Mouse (Mus musculus) R1 (cell line): ENCODE results near the gene Fgf11.
A peak's percentile ranks its signal among the peaks of the same experiment; 100 is the strongest.

ENCODE experiments used
- DNase-seq: peaks from one replicate; pipeline ENCODE4 v3.0.0-alpha.2; 2018; ENCODE audit warnings: low read depth, low spot score

The Fgf11 gene

DNA sequence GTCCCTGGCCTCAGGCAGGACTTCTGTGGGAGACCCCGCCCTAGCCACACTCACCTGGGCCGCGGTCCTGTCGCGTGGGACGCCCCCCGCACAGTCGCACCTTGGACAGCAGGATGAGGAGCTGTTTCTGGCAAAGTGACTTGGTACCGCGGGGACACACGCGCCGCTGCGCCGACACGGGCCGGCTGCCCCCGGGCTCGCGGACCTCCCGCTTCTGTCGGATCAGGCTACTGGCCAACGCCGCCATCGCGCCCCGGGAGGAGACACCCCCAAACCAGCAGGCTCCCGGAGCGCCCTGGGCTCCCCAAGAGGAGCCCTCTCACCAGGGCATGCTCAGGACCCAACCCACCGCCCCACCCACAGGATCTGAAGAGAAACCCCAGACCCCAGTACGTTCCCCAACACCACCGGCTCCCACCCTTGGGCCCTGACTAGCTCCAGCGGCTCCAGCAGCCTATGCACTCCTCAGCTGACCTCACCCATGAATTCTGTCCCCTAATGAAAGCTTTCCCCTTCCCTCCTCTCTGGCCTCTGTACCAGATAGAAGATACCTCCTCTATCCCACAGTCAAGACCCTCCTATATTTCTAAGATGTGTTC is at the start of gene Fgf11:
Gene Fgf11 (minus strand): TSS at position 479 of the 599 bp plus-strand sequence.
- DNase-seq, result no peak

DNA sequence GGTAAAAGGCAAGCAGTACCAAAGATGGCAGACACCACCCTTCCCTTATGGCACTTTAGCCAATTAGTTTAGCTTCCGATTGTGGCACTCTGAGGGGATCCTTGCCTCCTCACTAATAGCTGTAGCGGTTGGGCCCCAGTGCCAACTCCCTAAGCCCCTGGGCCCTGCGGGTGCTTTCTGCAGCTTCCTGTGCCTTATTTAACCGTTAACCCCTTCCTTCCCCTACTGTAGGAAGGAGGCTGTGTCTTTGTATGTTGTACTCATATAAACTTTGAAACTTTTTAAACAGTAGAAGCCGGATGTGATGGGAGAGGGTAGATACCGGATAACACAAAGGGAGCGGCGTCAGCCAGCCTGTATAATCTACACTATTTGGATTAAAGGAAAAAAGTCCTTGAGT is 49.1 kb upstream of the Fgf11 start:
- DNase-seq, result no peak

DNA sequence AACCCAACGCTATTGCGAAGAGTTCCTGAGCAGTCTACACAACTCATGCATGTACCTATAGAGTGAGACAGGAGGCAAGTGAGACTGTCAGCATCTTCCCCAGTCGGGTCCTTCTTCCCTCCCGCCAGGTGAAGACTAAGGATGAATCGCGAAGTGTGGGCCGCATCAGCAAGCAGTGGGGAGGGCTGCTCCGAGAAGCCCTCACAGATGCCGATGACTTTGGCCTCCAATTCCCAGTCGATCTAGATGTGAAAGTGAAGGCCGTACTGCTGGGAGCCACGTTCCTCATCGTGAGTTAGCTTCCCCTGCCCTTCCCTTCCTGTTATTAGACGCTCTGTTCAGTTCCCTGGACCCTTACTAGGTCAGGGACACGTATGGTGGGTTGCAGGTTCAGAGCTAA is 48.2 kb upstream of the Fgf11 start:
- DNase-seq, result no peak

DNA sequence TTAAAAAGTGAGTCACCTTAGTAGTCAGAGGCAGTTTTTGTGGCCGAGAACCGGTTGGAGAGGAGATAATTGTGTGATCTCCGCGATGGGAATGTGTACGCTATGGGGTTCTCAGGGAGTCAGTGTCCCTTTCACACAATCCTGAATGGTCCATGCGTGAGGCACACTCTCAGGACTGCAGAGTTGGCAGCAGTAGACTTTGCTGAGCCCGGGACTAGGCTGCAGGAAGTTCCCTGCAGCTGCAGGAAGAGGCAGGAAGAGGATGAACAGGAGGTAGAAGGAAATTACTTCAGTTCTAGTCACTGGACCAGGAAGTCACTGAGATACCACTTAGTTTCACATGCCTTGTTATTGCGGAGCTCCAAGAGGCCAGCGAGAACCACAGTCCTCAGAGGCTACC is 47.5 kb upstream of the Fgf11 start:
- no peak for DNase-seq

DNA sequence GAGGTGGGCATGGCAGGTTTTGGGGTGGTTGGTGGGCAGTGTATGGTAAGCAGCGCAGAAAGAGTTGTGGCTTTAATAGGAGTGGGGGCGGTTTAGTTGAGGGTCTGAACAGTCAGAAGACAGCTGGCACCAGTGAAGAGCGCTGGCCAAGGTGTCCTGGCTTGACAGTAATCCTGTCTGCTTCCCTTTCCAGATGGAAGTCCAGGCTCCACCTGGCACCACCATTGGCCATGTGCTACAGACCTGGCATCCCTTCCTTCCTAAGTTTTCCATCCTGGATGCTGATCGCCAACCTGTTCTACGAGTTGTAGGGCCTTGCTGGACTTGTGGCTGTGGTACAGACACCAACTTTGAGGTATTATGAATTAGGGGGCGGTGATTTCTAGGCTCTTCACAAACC is 46.4 kb upstream of the Fgf11 start:
- no peak for DNase-seq

DNA sequence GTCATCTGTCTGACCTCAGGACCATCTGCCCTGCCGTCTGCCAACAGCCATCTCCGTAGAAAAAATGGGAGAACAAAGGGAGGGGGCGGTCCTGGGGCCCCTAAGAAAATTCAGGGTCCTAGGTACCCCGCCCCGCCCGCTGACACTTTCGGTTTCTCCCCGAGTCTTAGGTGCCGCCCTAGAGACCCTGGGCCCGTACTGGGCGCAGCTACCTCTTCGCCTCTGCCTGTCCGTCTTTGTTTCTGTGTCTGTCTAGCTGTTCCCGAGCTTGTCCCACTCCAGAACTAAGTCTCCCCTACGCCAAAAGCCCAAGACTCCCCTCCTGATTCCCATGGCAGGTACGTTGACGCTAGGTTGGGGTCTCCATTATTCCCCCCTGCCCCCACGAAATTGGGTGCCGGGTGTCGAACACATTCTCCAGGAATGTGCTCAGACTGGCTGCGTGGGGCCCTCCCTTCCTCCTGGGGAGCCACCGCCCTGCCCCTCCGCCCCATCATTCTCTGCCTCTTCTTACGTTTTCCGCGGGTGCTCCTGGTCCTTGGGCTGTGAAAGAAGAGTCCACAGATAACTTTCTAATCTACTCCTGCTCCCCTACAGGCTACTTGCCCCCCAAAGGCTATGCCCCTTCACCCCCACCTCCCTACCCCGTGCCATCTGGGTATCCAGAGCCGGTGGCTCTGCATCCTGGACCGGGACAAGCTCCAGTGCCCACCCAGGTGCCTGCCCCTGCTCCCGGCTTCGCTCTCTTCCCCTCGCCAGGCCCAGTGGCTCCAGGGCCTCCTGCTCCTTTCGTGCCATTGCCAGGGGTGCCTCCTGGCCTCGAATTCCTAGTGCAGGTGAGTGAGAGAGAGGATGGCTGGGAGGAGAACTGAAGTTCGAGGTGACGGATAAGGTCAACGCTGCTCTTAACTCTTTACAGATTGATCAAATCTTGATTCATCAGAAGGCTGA is 45.4 kb upstream of the Fgf11 start:
- no peak for DNase-seq

DNA sequence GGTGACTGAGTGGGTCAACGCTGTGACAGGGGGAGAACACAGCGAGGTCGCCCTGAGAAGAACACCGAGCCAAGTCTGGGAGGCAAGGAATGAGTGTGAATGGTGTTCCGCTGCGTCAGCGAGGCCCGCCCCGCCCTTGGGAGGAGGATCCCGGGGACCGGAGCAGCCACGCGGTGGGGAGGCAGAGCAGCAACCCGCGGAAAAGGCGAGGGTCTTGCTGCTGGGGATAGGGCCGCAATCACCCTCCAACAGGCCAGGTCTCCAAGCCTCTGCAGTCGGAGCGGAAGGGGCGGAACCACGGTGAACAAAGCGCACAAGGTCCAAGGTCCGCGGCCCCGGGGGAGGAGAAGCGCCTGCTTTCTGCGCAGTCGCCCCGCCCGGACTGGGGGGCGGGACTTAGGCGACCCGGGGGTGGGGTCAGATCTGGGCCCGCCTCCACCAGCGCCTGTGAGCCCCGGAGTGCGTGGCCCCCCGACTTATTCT is 44.6 kb upstream of the Fgf11 start, which contains the start of gene Plscr3:
Gene Plscr3 (plus strand): TSS at position 179 of the 483 bp plus-strand sequence.
- peak; percentile 95 for DNase-seq

DNA sequence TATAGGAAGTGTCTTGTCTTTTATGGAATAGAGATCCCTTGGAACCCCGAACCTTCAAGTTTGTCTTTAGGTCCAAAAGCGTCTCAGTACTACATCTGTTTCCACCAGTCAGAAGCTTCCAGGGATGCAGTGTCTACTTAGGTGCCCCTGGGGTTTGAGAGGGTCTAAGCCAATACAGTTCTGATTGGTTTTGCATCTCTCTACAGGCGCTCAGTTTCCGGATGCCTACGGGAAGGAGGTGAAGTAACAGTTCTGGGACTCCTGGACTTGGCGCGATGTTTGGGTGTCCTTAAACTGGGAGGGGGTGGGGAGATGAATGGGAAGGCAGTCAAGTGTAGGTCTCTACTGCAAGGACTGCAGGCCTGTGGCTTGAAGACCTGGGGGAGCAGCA is 37.1 kb upstream of the Fgf11 start:
- peak; percentile 68 for DNase-seq

DNA sequence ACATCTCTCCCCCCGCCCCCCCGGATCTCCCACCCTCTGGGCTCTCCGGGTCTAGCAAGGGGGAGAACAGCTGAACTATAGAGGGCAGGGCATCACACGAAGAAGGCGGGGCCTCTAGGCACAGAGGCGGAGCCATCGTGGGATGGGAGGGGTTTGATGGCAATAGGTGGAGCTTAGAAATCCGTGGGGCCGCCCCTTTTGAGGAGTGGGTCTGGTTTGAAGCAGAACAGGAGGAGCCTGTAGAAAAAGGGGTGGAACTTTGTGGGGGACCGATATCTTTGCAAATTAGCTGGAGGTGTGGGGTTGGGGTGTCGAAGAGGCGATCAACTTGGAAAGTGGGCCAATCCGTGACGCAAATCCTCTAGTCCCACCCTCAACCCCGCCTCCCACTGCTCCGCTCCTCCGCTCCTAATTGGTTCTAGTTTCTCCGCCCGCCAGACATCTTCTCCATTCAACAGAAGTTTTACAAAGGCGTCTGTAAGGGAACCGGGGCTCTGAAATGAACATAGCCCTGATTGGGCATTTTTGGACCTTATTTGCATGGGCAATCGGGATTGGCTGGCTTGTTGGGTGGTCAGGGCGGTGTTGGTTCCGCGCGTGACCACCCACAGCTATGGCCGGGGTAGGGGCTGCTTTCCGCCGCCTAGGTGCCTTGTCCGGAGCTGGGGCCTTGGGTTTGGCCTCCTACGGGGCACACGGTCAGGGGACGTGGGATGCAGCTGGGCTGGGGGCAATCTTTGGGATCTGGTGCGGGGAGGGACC is 36.5 kb upstream of the Fgf11 start, which contains the start of gene Tmem256:
Gene Tmem256 (plus strand): TSS at position 563 of the 762 bp plus-strand sequence.
- peak; percentile 100 for DNase-seq

DNA sequence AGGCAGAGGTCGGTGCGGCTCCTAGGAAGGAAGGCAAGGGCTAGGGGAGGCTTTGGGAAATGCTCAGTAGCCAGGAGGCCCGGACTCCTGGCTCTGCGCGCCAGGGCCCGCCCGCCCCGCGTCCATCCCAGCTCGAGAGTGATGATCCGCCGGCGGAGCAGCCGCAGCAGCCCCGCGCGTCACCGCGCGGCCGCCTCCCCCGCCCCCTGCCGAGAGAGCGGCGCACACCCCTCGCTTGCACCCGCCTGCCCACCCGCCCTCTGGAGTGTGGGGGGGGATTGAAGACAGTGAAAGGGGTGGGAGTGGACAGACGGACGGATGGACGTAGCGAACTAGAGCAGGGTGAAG is 35.9 kb upstream of the Fgf11 start, which contains the start of gene Nlgn2:
Gene Nlgn2 (minus strand): TSS at position 181 of the 348 bp plus-strand sequence.
- no peak for DNase-seq

DNA sequence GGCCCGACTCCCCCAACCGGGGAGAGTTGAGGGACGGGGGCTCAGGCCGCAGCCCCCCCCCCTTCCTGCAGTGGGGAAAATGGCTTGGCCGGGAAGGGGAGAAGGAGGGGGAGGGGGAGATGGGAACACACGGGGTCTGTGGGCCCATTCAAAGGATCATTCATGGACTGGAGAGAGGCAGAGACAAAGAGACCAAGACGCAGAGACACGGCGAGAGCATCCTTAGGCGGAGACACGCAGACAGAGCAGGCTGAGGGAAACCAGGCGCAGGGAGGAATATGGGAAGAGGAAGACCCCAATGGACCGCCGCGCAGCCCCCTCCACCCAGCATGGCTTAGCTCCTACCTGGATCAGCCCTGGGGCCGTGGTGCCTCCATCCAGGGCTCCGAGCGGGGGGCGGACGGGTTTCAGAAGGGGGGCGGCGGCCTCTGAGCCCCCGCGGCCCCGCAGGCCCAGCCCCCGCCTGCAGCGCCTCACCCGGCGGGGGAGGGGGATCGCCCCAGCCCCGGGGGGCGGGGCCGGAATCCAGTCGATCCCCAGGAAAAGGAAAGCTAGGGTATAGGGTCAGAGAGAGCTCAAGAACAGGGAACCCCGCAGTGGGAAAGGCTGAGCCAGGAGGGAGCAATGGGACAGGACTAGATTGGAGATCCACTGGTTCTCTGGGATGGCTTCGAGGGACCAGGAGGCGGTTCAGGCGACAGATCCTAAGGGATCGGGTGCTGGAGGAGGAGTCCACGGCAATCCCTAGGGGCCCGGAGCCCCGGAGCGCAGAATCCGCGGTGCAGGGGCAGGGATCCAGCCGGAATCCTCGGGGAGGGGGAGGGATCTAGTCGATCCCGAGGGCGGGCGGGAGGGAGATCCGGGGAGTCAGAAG is 35.3 kb upstream of the Fgf11 start:
- peak; percentile 61 for DNase-seq

DNA sequence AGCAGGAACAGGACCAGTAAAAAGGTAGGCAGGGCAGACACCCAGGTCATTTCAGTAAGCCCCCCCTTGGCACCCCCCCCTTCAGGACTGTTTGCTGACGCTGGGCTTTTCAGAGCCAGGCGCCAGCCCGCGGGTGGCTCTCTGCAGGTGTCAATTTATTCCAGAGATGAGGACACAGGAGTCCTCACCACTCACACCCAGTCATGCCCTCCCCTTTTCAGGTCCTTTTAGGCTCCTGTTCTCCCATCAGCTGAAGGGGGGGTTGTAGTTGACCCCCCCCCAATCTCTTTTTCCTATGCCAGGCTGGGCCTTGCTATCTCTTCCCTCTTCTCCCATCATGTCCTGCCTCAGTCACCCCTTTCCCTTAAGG is 34.3 kb upstream of the Fgf11 start:
- DNase-seq, result no peak

DNA sequence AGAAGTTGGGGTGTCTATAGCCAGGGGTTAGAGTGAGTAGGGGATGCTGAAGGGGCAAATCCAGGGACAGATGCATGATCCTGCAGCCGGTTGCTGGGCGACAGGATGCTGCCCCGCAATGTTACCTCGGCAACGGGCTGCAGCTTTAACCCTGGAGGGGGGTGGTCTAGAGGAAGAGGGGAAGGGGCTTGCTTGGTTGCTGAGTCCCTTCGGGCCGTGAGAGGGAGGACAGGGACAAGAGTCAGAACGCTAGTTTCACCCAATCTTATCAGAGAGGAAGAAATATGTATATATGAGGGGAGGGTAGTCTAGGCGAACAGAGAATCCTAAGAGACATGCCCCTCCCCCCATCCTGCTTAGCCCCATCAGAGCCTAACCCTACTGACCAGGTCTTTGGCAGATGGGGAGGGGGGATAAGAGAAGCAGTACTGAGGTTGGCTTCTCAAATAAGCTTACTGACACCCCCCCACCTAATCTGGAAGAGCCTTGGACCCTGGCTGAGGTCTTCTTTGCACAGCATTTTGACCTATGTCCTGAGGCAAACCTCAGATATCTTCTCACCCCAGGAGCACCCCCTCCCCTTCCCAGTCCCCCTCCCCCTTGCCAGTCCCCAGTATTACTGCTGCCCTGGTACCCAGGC is 33.8 kb upstream of the Fgf11 start:
- no peak for DNase-seq

DNA sequence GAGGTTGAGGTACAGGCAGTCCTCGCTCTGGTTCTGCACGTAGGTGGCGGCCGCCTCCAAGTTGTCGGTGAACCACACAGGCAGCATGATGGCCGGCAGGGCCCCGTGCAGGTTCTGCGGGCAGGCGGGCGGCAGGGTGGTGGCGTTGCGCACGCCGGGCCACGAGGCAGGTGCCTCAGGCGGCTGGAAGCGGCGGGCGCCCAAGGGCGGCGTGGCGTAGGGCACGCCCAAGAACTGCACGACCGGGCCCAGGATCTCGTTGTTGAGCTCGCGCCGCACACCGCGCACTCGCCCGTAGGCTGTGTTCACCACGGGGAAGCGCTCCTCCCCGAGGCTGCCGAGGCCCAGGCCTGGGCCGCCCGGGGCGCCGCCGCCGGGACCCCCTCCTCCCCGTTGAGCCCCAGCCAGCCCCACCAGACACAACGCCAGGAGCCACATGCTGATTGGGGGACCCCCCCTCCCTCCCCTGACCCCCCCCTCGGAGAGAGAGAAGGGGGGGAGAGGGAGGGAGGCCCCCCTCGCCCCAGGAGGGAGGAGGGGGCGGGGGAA is 32.4 kb upstream of the Fgf11 start:
- peak; percentile 39 for DNase-seq

DNA sequence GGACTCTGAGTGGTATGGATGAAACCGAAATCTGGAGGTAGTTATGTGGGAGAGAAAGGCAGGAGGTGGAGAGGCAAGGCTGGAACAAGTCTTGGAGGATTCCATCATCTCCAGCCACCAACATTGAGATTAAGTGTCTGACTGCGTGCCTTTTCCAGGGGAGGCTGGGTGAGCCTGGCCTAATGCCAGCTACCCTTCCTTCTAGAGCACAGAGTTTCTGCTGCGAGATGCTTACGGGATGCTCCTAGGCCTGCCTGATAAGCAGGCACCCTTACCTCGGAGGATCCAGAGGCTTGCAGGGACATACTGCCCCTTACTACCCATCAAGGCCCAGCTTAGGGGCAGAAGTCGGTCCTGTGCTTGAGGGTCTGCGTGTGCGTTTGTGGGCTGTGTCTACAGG is 31.9 kb upstream of the Fgf11 start:
- DNase-seq, result peak; percentile 45

DNA sequence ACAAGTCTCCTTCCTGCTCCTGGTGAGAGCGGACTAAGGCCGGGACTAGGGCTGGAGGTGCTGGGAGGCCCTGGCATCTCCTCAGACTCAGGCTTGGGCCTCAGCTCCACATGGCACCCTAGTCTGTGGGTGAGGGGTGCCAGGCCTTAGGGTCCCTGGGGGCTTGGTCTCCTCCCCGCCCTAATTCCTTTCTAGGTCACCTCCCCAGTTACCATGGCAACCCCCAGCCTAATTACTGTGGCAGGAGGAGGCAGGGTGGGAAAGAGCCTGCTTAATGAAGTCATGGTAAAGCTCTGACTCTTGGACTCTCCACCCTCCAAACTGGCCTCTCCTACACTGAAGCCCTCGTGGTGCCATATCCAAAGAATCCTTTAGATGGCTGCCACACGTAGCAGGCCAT is 27.2 kb upstream of the Fgf11 start:
- DNase-seq, result peak; percentile 72

DNA sequence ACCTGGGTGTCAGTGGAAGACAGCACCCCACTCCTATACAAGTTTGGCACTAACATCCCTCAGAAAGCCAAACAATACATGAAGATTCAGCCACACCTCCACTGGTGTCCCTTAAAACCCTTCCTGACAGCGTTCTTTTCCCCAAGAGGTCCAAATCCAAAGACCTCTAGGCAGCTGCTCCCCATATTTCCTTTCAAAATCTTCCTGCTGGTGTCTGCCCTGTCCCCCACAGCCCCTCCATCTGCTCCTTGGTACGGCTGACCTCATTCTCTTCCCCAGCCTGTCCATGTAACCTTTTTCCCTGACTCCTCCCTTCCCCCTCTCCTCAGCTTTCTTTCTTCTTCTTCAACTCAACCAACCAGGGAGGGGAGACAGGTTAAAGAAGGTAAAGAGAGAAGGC is 21.8 kb upstream of the Fgf11 start:
- no peak for DNase-seq

DNA sequence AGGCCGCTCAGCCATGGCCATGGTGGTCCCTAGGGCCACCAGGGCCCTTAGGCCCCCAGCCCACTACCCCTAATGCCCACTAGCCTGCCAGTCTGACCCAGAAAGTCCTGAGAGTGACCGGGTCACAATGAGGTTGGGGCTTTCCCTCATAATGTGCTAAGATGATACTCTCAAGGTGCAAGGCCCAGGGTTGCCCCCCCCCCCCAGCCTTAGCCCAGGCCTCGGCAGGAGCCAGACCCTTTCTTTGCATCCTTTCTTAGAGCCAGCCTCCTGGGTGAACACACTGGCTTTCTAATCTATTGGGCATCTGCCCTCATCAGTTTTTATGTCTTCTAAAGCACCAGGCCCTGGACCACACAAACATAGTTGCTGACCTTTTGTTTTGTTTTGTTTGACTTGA is 20.4 kb upstream of the Fgf11 start, which contains the start of gene Spem1:
Gene Spem1 (minus strand): TSS at position 101 of the 400 bp plus-strand sequence.
- DNase-seq, result no peak

DNA sequence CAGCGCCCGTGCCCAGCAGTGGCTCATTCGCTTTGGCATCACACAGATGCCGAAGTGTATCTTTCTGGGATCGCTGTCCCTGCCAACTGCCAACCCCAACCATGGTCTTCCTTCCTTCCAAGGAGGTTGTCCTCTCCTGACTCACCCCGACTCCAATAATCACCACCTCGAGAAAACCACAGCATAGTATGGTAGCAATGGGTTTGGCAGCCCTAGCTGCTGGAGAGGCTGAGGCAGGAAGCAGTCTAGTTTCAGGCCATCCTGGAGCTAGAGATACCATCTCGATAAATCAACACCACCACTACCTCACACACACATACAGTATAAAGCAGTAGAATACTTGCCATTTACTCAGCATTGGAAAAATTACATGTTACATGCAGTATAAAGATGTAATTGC is 17.2 kb upstream of the Fgf11 start:
- no peak for DNase-seq

DNA sequence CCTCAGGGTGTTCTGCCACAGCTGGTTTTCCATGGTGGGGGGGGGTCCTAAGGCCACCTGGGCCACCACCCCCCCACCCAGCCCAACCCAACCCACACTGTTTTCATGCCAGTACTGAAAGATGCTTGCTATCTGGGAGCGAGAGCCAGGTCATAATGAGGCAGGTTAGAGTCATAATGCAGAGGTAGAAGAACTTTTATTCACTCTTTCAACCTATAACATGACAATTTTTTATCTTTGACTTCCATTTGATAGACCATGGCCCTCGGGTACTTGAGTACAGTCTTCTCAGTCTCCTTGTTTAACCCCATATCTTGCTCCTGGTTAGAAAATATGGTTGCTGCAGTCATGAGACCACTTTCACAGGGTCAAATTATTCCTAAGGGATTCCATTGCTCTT is 16.7 kb upstream of the Fgf11 start, which contains the start of gene Spem2:
Gene Spem2 (minus strand): TSS at position 101 of the 400 bp plus-strand sequence.
- no peak for DNase-seq
